Mouse (Mus musculus): Measurements from ENCODE around the gene Brca1.

DNA sequence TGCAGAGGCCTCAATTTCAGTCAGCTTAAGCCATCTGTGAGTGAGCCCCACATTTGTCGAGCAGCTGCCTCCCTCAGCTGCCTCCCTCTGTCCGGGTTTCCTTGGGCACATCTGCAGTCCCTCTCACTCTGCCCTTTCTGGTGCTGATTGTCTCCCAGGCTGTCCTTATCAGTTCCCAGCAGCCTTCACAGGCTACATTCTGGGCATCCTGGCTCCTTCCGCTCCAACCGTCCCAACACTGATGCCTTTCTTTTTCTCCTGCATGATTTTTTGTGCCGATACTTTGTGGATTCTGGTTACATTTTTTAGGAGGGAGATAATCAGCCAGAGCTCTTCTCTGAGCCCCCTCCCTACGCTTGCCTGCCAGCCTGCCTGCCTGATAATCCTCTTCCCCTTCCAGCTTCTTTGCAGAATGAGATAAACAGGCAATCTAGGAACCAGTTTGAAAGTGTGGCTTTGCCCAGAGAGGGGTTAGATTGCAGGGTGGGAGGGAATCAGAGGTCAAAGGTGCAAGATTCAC is 66.2 kb downstream of the Brca1 start:
- no peak for TF ChIP-seq CTCF (IDR thresholded peaks at IDR 0.05; ENCODE audit: borderline replicate concordance, insufficient read depth, low read depth, low read length)
- no peak for TF ChIP-seq POLR2A (IDR thresholded peaks at IDR 0.05; ENCODE audit: borderline replicate concordance, insufficient read depth, low read length)

Data from cerebellum, adult 2 months (tissue).